Mouse (Mus musculus) embryonic facial prominence, embryonic 12.5 days (tissue): ENCODE measurements around the gene Zfp648. TPM values are rescaled to one million over a fixed set of nuclear protein-coding genes. Genes with fewer than 3 reads are reported as not detected.

Experiments
- ATAC-seq: fragments of 200-750 bp; cut with Nextera tagmentation; 2 replicates; pipeline ENCODE4 v1.8.0; 2017; ENCODE audit not compliant: insufficient number of reproducible peaks, insufficient read depth, low FRiP score, low TSS enrichment
- H3K27ac ChIP-seq: fragments of 300-500 bp; sonication (generic); 2 replicates; pipeline ENCODE4 v1.5.1; 2016; ENCODE audit warnings: mild to moderate bottlenecking
- H3K27me3 ChIP-seq: fragments of 300-500 bp; sonication (generic); 2 replicates; pipeline ENCODE4 v1.6.1; 2016; ENCODE audit warnings: mild to moderate bottlenecking, moderate library complexity
- H3K36me3 ChIP-seq: fragments of 300-500 bp; sonication (generic); 2 replicates; pipeline ENCODE4 v1.6.1; 2016; ENCODE audit warnings: mild to moderate bottlenecking
- H3K4me1 ChIP-seq: fragments of 300-500 bp; sonication (generic); 2 replicates; pipeline ENCODE4 v1.6.1; 2016
- H3K4me2 ChIP-seq: fragments of 300-500 bp; sonication (generic); replicated peaks from 2 replicates; pipeline ENCODE4 v1.6.1; 2016; ENCODE audit warnings: mild to moderate bottlenecking, moderate library complexity
- H3K4me3 ChIP-seq: fragments of 300-500 bp; sonication (generic); 2 replicates; pipeline ENCODE4 v1.5.1; 2016; ENCODE audit warnings: mild to moderate bottlenecking
- H3K9ac ChIP-seq: fragments of 300-500 bp; sonication (generic); 2 replicates; pipeline ENCODE4 v1.6.1; 2016; ENCODE audit warnings: mild to moderate bottlenecking, moderate library complexity
- H3K9me3 ChIP-seq: fragments of 300-500 bp; sonication (generic); 2 replicates; pipeline ENCODE4 v1.6.1; 2016; ENCODE audit warnings: mild to moderate bottlenecking, moderate library complexity
- WGBS: fragments of 180-500 bp; shearing (Covaris S2); methylation state at CpG from one replicate; pipeline ENCODE4 v1.1.7; 2016; 5-methylcytosine and 5-hydroxymethylcytosine counted together
- polyA plus RNA-seq: library from polyadenylated mRNA; unstranded; fragments of >200 nt; fragmentation: Nextera tagmentation; extraction: Ambion mirVana; gene quantifications from 2 replicates; pipeline ENCODE4 v1.2.1, GENCODE M21; 2016

Zfp648 gene
- polyA plus RNA-seq, 1 experiment from 2014 or later, result 0.58 TPM

DNA sequence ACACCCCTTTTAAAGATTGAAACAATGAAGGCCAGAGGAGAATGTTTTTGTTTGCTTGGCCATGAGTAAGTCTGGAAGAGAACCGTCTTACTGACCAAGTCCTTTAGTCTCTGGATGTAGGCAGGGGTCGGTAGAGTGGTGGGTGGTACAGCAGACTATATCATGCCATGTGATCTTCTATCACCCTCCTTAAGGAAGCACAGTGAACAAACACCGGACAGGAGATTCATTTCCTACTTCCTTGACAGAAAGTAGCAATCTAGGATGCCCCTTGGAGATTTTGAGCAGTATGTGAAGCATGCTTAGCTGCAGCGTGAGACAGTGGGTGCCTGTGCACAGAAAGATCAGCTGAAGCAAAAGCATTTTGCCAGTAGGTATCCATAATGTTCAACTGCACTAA, 31.6 kb downstream of the Zfp648 start:
- H3K4me3 ChIP-seq, result no peak overlapping the region
- no peaks in the 10 kb centered on the region for H3K4me1 ChIP-seq
- H3K4me2 ChIP-seq, result no peak overlapping the region
- no peaks in the 10 kb centered on the region for H3K27me3 ChIP-seq
- H3K27ac ChIP-seq, result no peak overlapping the region
- H3K36me3 ChIP-seq, result no peaks in the 10 kb centered on the region
- no peak for ATAC-seq
- no peaks in the 10 kb centered on the region for H3K9me3 ChIP-seq
- no peak overlapping the region for H3K9ac ChIP-seq
- WGBS, result 81% methylated on average over 4 of the region's 4 CpGs

DNA sequence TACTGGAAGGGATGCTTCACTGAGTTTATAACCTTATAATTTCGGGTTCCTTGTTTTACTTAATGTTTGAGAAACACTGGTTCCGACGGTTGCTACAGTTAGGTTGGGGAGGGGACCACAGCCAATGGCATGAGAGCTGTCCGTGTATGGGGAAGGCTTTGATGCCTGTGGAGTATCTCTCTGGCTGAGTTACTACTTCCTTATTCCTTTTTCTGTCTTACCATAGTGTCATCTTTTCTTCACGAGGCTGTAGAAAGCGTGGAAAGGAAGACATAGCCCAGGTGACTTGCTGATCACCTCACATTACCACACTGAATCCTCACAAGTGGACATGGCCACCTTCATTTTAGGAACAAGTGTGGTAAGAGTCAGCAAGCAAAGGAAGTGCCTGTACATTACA, 32.0 kb downstream of the Zfp648 start:
- no peaks in the 10 kb centered on the region for H3K36me3 ChIP-seq
- H3K27ac ChIP-seq, result no peak overlapping the region
- no peak overlapping the region for H3K9ac ChIP-seq
- no peaks in the 10 kb centered on the region for H3K4me1 ChIP-seq
- ATAC-seq, result no peak
- H3K9me3 ChIP-seq, result no peaks in the 10 kb centered on the region
- no peaks in the 10 kb centered on the region for H3K27me3 ChIP-seq
- H3K4me3 ChIP-seq, result no peak overlapping the region
- H3K4me2 ChIP-seq, result no peak overlapping the region
- WGBS, result 80% methylated on average over 6 of the region's 6 CpGs

DNA sequence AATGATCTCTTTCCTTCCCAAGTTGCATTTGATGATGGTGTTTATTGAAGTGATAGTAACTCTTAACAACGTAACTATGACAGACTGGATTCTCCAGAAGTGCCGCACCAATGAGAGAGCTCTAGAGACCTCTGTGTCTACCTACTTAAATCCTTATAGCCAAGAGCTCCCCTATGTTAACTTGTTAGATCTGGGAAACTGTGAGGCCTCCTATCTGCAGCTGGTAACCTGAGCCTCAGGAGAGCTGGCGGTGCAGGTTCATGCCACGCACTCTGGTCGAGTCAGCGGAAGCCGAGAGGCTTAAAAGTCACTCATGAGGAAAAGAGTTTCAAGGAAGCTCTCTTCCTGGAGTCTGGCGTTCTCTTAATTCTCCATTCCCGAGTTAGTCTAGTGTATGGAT, 33.8 kb downstream of the Zfp648 start:
- H3K9ac ChIP-seq, result no peak overlapping the region
- no peaks in the 10 kb centered on the region for H3K4me1 ChIP-seq
- H3K9me3 ChIP-seq, result no peaks in the 10 kb centered on the region
- ATAC-seq, result no peak
- no peak overlapping the region for H3K27ac ChIP-seq
- no peaks in the 10 kb centered on the region for H3K27me3 ChIP-seq
- H3K4me2 ChIP-seq, result no peak overlapping the region
- WGBS, result 77% methylated on average over 9 of the region's 9 CpGs
- H3K4me3 ChIP-seq, result no peak overlapping the region
- no peaks in the 10 kb centered on the region for H3K36me3 ChIP-seq

DNA sequence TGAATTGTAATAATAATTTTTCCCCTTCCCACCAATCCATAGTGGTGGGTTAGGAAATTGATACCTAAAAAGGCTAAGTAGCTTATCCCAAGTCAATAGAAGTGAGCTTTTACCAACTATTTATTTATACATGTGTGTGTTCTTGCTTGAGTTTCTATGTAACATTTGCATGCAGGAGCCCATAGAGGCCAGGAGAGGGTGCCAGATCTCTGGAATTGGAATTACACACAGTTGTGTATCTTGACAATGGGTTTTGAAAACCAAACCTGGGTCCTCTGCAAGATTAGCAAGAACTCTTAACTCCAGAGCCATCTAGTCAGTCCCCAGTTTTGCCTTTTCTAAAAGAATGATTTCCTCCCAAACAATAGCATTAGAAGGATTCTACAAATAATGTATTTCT, 37.9 kb downstream of the Zfp648 start:
- H3K4me3 ChIP-seq, result no peak overlapping the region
- H3K4me1 ChIP-seq, result no peaks in the 10 kb centered on the region
- no peak overlapping the region for H3K4me2 ChIP-seq
- no peaks in the 10 kb centered on the region for H3K27me3 ChIP-seq
- H3K9ac ChIP-seq, result no peak overlapping the region
- no peaks in the 10 kb centered on the region for H3K9me3 ChIP-seq
- no peak for ATAC-seq
- no peaks in the 10 kb centered on the region for H3K36me3 ChIP-seq
- H3K27ac ChIP-seq, result no peak overlapping the region

DNA sequence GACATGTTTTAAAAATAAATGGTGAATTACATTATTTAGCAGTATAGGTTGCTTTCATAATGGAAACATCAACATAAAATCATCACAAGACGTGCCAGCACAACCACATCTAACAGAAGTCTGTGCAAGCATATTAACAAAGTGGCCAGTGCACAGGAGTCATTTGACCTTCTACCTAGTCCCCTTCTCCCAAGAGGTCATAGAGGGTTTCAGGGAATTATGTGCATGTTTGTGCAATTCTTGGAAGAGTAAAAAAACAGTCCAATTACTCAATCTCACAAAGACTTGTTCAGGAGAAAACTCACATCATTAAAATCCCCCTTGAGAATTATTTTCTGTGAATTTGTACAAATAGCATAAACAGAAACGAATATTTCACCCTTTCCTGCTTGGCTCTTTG, 50.2 kb downstream of the Zfp648 start:
- no peak overlapping the region for H3K27ac ChIP-seq
- H3K9me3 ChIP-seq, result no peaks in the 10 kb centered on the region
- H3K9ac ChIP-seq, result no peak overlapping the region
- H3K36me3 ChIP-seq, result no peaks in the 10 kb centered on the region
- no peak overlapping the region for H3K4me2 ChIP-seq
- no peak overlapping the region for H3K4me3 ChIP-seq
- ATAC-seq, result no peak
- no peaks in the 10 kb centered on the region for H3K4me1 ChIP-seq
- H3K27me3 ChIP-seq, result no peaks in the 10 kb centered on the region
- 75% methylated on average over 2 of the region's 2 CpGs for WGBS

DNA sequence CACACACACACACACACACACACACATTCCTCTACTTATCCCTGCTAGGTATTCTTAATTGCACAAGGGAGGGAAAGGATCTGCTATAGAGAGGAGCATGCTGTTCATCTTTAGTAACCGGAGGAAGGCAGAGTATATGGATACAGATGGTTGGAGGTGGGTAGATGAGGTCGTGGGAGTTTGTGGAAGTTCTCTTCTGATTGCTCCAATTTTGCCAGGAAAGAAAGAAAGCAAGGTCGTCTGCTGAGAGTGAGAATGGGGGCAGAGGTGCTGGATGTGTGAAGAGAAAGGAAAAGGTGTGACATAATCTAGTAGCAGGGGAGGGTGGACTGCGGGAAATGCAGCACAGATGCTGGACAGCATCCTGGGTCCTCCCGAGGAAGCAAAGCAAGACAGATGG, 51.8 kb downstream of the Zfp648 start:
- Histone ChIP-seq H3K4me1 (no peaks in the 10 kb centered on the region), H3K27ac (no peak overlapping the region), H3K9ac (no peak overlapping the region), H3K36me3 (no peaks in the 10 kb centered on the region), H3K27me3 (no peaks in the 10 kb centered on the region), H3K9me3 (no peaks in the 10 kb centered on the region), H3K4me2 (no peak overlapping the region), H3K4me3 (no peak overlapping the region)
- ATAC-seq, result no peak
- 59% methylated on average over 5 of the region's 5 CpGs for WGBS
